Mouse (Mus musculus) T-helper 17 cell (primary cell): ENCODE results near the gene Tapbp.

Source experiments
- in situ Hi-C, 2 experiments: fragments of 300-600 bp; cut with MboI, MseI; formaldehyde crosslinking; loops; 1 replicate in 1 of 2; 2 replicates in 1 of 2; pipeline ENCODE4 v1.15.1; 2025; ENCODE audit warnings: high pct_unique_total_duplicates in 2 of 2

Gene Tapbp

GRCm38 (mm10) chr17:33919351-33920281 lies 3.9 kb downstream of the Tapbp start:
- in situ Hi-C loops = loop anchor here in 1 of 2 experiments (10.0 to 25.0 kb wide), 2 partner anchors 275 to 918 kb away; partner anchors contain the start of genes Dxo, Psmb8 and Stk19

- in situ Hi-C loops = loop anchor here in 1 of 2 experiments (25.0 kb wide), 1 partner anchor 917 kb away; the partner anchor contains the start of genes Dxo and Stk19
Measured at GRCm38 (mm10) chr17:33920282-33921097, 4.8 kb downstream of the Tapbp start.

DNA sequence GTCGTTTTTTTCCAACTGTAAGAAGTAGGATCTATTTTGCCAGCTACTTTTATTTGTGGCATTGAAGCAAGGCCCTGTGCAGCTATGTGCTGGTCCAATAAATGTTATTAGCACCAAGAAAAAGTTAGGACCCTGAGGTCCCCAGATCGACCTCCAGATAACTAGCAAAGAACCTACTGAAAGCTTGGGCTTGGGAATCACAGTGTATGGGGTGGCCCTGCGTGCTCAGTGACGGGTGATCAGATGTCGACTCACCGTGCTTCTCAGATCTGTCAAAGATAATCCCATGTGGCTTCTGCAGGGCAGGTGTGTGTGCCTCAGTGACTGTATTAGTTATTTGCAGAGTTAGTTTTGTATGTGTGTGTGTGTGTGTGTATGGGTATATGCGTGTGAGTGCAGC lies 5.7 kb downstream of the Tapbp start:
- in situ Hi-C loops = loop anchor here in 1 of 2 experiments (25.0 kb wide), 1 partner anchor 916 kb away; the partner anchor contains the start of genes Dxo and Stk19

DNA sequence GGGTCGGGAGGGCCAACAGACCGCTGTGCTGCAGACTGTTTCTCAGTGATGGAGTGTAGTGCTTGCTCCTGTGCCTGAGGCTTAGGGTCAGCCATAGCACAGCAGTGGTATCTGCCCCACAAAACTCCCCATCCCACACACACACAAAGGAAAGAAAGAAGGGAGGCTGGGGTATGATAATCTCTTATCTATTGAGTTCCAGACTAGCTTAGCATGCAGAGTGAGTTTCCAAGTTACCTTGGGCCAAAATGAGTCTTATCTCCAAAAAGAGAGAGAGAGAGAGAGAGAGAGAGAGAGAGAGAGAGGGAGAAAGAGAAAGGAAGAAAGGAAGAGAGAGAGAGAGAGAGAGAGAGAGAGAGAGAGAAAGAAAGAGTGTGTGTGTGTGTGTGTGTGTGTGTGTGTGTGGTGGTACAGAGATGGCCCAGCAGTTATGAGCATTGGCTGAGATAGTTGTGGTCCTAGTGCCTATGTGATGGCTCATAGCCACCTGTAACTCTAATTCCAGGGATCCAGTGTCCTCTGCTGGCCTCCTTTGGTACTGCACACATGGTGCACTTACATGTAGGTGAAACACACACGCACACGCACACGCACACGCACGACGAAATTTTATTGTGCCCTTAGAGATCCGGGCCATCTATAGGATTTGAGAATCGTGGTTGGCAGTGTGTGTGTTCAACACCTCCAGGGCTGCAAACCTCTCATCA lies 9.0 kb downstream of the Tapbp start:
- in situ Hi-C loops = loop anchor here in 1 of 2 experiments (25.0 kb wide), 1 partner anchor 913 kb away; the partner anchor contains the start of genes Dxo and Stk19

DNA sequence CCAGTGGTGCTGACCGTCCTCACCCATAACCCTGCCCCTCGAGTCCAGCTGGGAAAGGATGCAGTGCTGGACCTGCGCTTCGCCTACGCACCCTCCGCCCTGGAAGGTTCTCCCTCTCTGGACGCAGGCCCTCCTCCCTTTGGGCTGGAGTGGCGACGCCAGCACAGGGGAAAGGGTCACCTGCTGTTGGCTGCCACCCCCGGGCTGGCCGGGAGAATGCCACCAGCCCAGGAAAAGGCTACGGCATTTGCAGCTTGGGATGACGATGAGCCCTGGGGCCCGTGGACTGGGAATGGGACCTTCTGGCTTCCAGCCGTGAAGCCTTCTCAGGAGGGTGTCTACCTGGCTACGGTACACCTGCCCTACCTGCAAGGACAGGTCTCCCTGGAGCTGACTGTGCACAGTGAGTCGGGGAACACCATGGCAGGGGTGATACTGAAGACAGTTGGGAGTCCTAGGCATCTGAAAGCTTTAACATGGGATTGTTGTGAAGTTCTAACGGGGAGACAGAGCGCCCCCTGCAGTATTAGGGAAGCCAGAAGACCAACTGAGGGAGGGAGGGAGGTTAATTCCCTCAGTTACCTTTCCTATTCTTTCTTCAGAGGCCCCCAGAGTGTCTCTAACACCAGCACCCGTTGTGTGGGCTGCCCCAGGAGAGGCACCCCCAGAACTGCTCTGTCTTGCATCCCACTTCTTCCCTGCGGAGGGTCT lies 9.9 kb downstream of the Tapbp start:
- in situ Hi-C loops = no loop called here

DNA sequence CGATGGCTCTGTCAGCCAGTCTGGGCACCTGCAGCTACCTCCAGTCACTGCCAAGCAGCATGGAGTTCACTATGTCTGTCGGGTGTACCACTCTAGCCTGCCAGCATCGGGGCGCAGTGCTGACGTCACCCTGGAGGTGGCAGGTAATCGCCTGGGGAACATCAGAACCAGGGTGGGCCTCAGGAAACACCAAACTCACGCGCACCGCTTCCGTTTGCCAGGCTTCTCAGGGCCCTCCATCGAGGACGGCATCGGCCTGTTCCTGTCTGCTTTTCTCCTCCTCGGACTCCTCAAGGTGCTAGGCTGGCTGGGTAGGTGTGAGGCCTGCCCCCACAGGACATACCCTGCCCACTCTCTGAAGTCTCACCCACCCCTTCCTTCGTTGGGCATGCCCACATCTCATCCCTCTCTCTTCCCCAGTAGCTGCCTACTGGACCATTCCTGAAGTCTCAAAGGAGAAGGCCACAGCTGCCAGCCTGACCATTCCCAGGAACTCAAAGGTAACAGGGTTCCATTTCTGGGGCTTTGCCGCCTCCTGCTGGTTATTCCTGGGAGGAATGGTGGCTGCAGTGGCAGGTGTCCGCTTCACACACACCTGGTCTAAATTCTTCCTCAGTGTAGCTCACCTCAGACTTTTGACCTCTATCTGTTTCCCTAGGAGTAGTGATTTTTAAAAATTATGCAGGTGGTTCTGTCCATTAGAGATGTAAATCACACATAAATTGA lies 10.7 kb downstream of the Tapbp start:
- in situ Hi-C loops = no loop called here

DNA sequence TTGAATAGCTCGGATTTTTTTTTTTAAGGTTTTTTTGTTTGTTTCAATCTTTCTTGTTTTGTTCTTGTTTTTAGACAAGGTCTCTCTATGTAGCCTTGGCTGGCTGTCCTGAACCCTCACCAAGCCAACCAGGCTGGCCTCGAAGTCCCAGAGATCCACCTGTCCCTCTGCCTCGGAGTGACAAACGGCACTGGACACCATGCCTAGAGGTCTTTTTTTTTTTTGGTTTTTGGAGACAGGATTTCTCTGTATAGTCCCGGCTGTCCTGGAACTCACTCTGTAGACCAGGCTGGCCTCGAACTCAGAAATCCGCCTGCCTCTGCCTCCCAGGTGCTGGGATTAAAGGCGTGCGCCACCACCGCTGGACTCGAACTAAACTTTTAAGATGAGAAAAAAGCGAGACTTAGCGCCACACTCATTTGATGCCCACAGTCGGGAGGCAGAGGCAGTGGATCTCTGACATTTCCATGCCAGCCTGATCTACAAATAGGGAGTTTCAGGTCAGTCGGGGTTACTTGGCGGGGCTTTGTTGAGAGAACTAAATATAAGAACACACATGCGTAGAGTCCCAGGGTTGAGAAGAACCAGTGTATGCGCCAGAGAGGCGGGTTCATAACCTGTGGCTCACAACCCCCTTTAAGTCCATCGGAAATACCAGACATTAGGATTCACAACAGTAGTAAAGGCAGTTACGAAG lies 12.7 kb downstream of the Tapbp start:
- in situ Hi-C loops = no loop called here

DNA sequence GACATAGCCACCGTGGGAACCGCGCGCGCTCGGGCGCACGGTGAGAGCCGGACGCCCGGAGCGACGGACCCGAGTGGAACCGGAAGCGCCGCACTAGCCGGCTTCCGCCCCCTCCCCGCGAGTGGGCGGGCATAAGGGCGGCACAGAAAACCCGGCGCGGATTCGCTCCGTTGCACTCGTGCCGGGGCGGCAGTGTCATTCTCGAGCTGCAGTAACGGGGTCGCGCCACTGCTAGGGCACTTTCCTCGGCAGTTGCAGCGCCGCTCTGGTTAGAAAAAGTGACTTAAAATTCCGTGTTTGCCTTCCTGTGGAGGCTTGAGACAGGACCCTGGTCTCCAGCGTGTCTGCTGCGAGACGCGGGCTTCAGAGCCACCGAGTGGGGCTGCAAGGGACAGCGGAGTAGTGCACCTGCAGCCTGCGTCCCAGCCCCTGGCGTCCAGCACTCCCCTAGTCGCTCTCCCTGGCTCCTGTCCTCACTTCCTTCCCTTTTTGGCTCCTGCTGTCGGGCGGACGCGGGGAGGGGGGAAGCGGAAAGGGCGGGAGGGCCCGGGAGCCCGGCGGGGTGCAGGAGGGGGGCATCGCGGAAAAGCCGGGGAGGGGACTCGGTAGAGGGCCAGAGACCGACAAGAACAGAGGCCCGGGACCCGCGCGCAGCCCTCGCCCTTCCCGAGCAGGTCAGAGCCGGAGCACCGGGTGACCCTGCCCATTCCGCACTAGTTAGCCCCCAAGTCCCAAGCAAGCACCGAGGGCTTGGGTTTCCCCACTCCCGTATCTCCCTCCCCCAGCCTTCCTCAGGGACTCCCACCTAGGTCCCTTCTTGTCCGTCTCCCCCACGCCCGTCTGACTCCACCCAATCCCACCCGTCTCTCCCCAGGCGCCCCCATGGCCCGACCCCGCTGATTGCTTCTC lies 13.9 kb downstream of the Tapbp start, which contains the start of gene Rgl2:
Gene Rgl2, plus strand, starts transcription at position 173 of the 909 bp plus-strand sequence.
- in situ Hi-C loops = no loop called here

- in situ Hi-C loops = no loop called here
Measured at GRCm38 (mm10) chr17:33930280-33931158, 14.8 kb downstream of the Tapbp start.

- in situ Hi-C loops = no loop called here
Measured at GRCm38 (mm10) chr17:33931159-33931866, 15.6 kb downstream of the Tapbp start.

GRCm38 (mm10) chr17:33931947-33932346 lies 16.2 kb downstream of the Tapbp start:
- in situ Hi-C loops = no loop called here

GRCm38 (mm10) chr17:33932448-33932847 lies 16.7 kb downstream of the Tapbp start:
- in situ Hi-C loops = no loop called here

DNA sequence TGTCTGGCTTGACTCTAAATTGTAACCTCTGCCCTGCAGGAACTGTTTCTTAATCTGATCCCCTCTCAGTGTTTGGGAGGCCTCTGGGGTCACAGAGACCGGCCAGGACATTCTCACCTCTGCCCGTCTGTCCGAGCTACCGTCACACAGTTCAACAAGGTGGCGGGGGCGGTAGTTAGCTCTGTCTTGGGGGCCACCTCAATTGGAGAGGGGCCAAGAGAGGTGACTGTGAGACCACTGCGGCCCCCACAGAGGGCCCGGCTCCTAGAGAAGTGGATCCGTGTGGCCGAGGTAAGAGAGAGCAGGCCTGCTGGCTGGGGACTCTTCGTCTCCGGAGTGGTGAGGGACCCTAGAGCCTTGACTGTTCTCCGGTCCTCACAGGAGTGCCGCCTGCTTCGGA lies 17.3 kb downstream of the Tapbp start:
- in situ Hi-C loops = no loop called here

GRCm38 (mm10) chr17:33935422-33936055 lies 19.8 kb downstream of the Tapbp start:
- in situ Hi-C loops = no loop called here

DNA sequence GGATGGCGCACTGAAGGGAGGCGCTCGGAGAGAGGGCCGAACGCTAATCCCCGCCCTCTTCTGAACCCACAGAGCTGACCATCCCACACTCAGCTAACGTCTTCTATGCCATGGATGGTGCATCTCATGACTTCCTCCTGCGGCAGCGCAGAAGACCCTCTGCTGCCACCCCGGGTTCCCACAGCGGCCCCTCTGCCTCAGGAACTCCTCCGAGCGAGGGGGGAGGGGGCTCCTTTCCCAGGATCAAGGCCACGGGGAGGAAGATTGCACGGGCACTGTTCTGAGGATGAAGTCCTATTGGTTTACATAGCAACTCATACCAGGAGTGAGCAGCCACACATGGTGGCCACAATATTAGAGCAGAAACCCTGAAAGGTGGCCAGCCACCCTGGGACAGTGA lies 21.3 kb downstream of the Tapbp start:
- in situ Hi-C loops = no loop called here

GRCm38 (mm10) chr17:33938783-33939182 lies 23.1 kb downstream of the Tapbp start:
- in situ Hi-C loops = no loop called here
